Mouse (Mus musculus) ES-E14 (cell line): ENCODE data around the gene Cdkl4.

Experiments
- CHD2 ChIP-seq: IDR thresholded peaks from 2 replicates; pipeline ENCODE4 v1.6.1; 2014; ENCODE audit warnings: mild to moderate bottlenecking, low read depth, low read length, inconsistent platforms
- MAFK ChIP-seq: IDR thresholded peaks from 2 replicates; pipeline ENCODE4 v1.6.1; 2014; ENCODE audit warnings: mild to moderate bottlenecking, low read depth, low read length, inconsistent platforms; ENCODE audit not compliant: insufficient read depth
- ZC3H11A ChIP-seq: IDR thresholded peaks from 2 replicates; pipeline ENCODE4 v1.6.1; 2012; ENCODE audit warnings: low read depth, mild to moderate bottlenecking, inconsistent platforms, low read length, borderline replicate concordance

DNA sequence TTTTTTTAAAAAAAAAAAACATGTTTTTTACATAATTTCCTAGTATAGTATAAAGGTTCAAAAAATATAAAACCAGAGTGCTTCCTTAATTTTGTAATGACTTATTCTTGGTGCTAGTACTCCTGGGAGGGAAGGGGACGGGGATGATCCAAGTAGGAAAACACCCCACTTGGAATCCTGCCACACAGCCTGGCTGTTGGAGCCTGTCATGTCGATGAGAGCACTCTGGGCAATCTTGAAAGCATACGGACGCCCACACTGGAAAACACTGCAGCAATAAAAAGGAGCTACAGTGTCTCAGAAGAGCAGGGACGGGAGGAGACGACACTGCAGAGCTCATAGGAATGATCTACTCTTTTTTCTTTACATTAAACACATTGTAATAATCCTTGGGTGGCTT, 42.0 kb downstream of the Cdkl4 start:
- TF ChIP-seq MAFK: no peak
- no peak for TF ChIP-seq ZC3H11A
- TF ChIP-seq CHD2: no peak
